Mouse (Mus musculus) lung, postnatal 0 days (tissue): ENCODE results near the gene Uvssa.

Experiments
- CTCF ChIP-seq: IDR thresholded peaks from 2 replicates; pipeline ENCODE4 v1.5.1; 2016; ENCODE audit warnings: antibody characterized with exemption, mild to moderate bottlenecking
- EP300 ChIP-seq: IDR thresholded peaks from 2 replicates; pipeline ENCODE4 v1.6.1; 2016; ENCODE audit warnings: antibody characterized with exemption, mild to moderate bottlenecking, control low read depth

DNA sequence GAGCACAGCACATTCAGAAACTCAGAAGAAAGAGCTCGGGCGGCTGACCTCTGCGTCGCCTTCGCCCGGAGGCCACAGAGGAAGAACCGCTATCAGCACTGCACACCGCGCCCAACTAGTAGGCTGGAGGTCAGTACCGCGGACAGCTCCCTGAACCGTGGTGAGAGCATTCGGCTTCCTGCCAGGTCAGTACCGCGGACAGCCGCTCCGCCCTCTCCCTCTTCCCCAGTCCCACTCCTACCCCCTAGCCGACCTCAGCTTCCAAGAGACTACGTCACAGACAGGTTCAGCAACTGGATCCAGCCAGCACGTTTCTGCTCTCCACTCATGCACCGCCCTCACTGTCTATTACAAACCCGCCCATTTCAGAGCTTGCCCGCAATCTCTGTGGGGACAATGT is 59.9 kb downstream of the Uvssa start:
- TF ChIP-seq CTCF (0 out of 2 replicates have a peak, but pooled peaks have one; percentile 13), EP300 (no peak)
